Mouse (Mus musculus) liver, postnatal 0 days (tissue): Measurements from ENCODE around the gene Acsl4.
A peak's percentile ranks its signal among the peaks of the same experiment; 100 is the strongest.

Source experiments
- CTCF ChIP-seq: sonication (generic); IDR thresholded peaks from 2 replicates; pipeline ENCODE4 v1.5.1; 2016; ENCODE audit warnings: antibody characterized with exemption, low read depth
- EP300 ChIP-seq: IDR thresholded peaks from 2 replicates; pipeline ENCODE4 v1.6.1; 2016; ENCODE audit warnings: antibody characterized with exemption, low read depth, mild to moderate bottlenecking

GRCm38 (mm10) chrX:142314307-142315024 lies 75.9 kb downstream of the Acsl4 start:
- TF ChIP-seq CTCF (peak; percentile 77), EP300 (no peak)
